Mouse (Mus musculus) layer of hippocampus, postnatal 14 days (tissue): Measurements from ENCODE around the gene Setd7. TPM values are rescaled to one million over a fixed set of nuclear protein-coding genes. Genes with fewer than 3 reads are reported as not detected.
A peak's percentile ranks its signal among the peaks of the same experiment; 100 is the strongest.
"Not testable (repeated sequence)": the region's sequence is repeated elsewhere in the genome, so short reads cannot be mapped to it uniquely, and the experiment has no call there.

Experiments used
- DNase-seq, 2 experiments: peaks; one replicate each; pipeline ENCODE4 v3.0.0; 2021 to 2022; ENCODE audit warnings: low spot score in 2 of 2, mixed read lengths in 1 of 2
- long read RNA-seq, 2 experiments: library from polyadenylated mRNA; stranded (forward); transcript quantifications; one replicate each; pipeline ENCODE4 v2.0.0; 2021
- total RNA-seq, 2 experiments: library from RNA; stranded (reverse); gene quantifications; 2 replicates each; pipeline ENCODE4 v1.2.3; 2021

Setd7 gene
- 10 to 100 TPM; 88.8 to 95.4 TPM for total RNA-seq
- long read RNA-seq, experiment 1, full-length matches to known transcripts: 1 of 34 reads
- long read RNA-seq, experiment 1, partial matches to known transcripts: 0 of 34 reads
- long read RNA-seq, experiment 1, other reads (novel, unspliced or antisense): 33 of 34 reads
- long read RNA-seq, experiment 2, full-length matches to known transcripts: 2 of 52 reads
- long read RNA-seq, experiment 2, partial matches to known transcripts: 0 of 52 reads
- long read RNA-seq, experiment 2, other reads (novel, unspliced or antisense): 50 of 52 reads

DNA sequence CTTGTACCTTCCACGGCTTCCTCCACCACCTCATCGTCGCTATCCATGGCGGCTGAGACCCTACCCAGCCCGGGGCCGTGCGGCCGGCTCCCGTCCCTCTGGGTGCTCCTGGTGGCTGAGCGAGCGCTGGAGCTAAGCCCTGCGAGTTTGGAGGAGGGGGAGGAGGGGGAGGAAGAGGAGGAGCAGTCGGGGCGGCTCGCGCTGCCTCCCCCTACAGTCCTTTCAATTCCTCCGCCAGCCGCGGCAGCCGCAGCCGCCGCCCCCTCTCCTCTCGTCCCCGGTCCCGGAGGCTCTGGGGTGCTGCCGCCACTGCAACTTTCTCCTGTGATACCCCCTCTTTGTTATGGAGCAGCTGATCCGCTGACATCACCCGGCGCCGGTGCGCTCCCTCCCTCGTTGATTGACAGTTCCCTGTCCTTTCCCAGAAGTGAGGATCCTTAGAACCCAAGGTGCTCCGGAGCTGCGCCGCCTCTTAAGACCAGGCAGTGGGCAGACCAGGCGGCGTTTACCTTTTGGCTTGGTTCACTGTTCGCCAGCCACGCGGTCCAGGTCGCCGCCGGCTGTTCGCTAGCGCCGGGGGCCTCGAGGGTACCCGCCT is at the start of gene Setd7:
Setd7 (minus strand) TSS at position 369 of the 598 bp plus-strand sequence.
- peak; percentile 76 to 78 for DNase-seq

DNA sequence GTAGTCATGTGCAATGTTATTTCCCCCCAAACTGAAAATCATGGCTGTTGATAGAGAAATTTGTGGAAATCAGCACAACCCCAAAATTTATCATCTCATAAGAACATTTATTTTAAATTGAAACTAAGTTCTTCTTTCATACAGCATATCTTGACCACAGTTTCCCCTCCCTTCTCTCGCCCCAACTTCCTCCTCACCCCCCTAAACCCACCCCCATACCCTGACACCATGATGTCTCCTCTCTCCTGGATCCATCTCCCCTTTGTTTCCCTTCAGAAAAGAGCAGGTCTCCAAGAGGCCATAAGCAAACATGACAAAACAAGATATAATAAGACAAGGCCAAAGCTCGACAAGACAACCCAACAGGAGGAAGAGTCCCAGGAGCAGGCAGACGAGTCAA is 43.8 kb upstream of the Setd7 start:
- no peak for DNase-seq

DNA sequence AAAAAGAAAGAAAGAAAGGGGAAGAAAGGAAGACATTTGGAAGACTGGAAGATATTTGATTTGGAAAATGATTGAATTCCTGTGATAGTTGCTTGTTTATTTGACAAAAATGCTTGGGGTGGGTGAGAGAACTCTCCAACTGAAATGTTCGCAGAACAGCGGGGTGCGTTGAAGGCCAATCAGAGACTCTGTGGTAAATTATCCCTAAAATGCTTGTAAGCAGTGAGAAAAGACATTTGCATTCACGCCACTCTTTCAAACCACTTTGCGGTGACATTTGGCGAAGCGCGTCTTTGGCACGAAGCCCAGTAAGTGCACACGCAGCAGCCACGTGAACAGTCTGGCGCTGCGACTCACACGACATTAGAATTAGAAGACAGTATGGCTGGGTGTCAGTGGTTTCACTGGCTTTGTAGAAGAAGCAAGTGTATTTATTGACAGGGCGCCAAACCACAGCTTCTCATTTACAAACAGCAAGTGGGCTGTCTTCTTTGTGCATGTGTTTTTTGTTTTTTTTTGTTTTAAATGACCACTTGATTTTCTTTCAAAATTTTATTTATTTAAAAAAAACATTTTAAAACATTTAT is 43.1 kb upstream of the Setd7 start:
- peak; percentile 75 to 85 for DNase-seq

DNA sequence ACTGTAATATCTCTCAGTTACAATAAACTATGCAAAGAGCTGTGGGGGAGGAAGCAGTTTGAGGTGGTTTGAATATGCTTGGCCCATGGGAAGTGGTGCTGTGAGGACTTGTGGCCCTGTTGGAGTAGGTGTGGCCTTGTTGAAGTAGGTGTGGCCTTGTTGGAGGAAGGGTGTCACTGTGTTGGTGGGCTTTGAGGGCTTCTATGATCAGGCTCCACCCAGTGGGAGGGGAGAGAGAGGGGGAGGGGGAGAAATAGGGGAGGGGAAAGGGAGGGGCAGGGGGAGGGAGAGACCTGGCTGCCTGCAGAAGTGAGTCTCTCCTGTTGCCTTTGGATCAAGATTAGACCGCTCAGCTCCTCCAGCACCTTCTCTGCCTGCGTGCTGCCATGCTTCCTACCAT is 40.8 kb upstream of the Setd7 start:
- DNase-seq: no peak

DNA sequence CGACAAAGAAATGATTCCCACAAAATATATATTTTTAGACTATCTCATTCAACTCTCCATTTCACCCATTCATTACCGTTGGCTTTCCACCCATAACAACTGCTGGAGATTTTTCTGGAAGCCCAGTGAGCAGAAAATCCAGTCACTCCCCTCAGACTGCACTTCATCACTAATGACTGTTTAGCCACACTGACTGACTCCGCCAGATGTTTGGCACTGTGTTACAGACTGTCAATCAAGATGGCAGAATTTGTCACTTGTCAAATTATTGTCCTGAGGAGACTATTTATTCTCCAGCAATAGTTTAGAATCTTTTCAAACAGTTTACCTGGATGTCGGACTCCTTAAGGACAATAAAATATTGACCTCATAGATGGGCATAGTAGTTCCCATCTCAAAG is 40.0 kb upstream of the Setd7 start:
- DNase-seq: no peak

DNA sequence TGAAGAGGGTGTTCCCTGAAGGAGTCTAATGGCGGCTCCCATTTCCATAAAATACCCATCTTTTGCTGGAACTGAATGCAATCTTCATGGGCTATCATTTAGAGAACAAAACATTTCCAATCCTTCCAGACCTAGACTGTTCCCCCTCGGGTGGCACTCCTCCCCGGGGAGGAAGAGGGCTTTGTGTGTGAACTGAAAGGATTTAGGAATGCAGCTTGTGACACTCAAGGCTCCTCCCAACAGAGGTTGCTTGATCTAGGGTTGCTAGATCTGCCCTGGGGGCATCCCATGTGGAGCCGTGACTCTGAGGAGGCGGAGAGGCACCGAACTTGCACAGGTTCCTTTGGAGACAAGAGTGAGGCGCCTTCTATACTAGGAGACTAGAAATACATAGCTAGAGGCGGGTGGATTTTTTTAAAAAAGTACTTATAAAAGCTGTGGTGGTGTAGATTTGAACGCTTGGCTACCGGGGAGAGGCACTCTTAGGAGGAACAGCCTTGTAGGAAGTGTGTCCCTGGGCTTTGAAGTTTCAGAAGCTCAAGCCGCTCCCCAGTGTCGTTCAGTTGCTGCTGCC is 38.5 kb upstream of the Setd7 start:
- no peak for DNase-seq

DNA sequence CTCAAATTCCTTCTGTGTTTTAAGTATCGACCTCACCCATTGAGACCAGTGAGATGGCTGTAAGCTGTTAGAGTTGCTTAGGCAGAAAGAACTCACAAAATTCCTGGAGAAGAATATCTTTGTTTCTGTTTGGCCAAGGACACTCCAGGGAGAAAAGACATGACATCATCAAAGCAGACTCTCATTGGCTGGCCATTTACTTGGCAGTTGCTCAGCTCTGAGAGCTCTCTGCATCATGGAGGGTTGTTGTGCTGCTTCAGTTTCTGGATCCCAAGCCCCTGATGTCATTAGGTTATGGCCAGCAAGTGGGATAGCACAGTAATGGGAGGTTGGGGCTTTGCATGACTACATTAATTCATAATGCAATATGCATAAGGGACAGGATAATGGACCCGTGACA is 35.9 kb upstream of the Setd7 start:
- no peak for DNase-seq

DNA sequence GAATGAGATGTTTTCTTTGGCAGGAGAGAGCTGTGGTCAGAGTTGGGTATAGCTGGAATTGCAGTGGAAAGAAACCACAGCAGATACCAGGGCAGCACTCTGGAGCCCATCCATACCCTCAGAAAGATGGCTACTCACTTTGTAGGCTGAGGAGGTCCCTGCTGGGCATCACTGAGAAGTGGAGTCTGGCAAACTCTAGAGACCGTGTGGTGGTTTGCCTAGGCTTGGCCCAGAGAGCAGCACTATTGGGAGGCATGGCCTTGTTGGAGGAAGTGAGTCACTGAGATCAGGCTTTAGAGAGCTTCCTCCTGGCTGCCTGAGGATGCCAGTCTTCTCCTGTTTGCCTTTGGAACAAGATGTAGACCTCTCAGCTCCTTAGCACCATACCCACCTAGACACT is 32.8 kb upstream of the Setd7 start:
- no peak for DNase-seq

DNA sequence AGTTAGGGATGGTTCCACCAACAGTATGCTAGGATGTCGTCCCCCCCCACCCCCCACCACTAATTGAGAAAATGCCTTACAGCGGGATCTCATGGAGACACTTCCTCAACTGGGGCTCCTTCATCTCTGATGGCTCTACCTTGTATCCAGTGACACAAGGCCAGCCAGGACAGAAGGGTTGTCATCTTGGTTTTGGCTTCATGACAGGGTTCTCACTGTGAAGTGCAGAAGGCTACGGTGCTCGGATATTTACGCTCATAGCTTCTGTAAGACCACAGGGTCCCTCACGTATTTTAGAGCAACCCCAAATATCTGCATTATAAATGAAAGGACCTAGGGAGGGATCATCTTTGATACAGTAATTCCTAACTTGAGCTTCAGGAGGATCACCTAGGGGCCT is 30.9 kb upstream of the Setd7 start:
- DNase-seq: no peak

DNA sequence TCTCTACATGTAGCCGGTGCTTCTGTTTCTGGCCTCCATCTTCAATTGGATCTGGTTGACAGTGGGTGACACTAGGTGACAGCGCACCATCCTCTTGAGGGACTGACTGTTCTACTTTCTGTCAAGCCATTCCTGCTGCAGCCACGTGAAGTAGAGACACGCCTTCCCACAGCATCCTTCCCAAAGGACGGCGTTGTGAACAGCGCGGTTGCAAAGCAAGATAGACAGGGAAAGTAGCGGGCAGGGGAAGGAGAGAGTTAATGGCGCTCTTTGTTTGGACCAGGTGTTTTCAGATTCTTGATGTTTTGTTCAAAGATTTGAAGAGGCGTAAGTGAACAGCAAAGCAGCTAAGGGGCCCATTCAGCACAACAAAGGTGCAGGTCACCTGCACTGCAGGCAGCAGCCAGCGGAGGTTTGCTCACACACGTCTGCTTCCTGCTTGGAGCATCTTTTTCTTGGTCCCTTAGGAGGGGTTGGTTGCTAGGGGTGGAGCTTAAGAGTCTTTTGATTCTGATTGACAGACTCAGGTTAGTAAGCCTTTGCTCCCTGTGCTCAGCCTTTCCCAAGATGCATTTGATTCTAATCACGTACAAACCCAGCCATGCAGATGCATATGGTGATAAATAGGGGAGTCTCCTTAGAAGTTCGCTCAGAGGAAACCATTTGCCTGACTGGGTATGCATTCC is 29.7 kb upstream of the Setd7 start:
- no peak for DNase-seq

DNA sequence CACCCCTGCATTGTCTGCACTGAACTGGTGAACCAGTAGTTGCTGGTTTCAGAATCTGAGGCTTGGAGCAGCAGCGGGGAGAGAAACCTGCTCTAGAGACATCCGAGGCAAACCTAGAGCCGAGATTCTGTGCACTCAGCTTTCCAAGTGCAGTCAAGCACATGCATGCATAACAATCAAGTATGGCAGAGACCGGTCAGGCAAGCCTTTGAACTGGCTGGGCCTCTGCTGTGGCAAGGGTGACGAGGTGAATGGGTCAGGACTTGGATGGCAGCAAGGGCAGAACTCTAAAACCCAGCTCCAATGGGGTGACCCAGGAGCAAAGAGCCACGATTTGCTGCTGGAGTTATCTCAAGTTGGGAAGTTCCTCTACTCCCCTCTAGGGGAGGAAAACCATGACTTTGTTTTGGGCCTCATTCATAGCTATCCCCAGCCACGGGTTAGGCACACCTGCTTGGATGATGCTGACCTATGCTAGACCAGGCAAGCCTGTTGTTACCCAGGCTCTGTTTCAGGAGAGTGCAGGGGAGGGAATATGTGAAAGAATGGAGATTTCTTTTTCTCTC is 27.1 kb upstream of the Setd7 start:
- DNase-seq: no peak

DNA sequence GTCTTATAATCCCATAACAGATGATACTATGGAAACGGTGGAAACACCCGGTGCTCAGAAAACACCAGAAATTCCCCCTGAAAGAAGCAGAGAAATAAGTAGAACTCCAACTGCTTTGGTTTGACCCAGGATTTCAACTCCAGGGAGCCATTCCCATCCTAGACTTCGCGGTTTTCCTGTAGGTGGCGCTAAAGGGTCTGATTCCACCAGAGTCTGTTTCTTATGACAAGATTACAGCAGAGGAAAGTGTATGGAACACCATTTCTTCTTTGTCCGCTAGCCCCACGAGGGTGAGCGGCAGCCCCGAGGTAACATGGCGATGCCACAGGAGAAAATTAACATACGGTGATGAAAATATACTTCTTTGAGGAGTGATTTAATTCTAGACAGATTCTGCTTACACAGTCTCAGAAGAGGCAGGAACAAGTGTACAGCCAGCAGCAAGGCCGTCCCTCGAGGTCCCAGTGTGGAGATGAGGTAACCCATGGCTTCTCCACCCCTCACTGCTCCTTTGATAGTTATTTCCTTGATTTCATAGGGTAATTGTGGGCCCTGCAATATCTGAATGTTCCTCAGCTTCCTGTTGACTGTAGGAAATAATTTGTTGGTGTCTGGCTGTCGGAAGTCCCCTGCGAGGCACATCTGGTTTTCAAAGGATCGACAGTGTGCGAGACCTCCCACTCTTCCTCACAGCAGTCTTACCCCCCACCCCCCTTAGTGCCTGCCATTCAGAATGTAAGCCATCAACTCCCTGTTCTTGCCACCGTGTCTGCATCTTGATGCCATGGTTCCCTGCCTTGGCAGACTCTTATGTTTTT is 23.1 kb upstream of the Setd7 start:
- DNase-seq: peak; percentile 80 to 88

DNA sequence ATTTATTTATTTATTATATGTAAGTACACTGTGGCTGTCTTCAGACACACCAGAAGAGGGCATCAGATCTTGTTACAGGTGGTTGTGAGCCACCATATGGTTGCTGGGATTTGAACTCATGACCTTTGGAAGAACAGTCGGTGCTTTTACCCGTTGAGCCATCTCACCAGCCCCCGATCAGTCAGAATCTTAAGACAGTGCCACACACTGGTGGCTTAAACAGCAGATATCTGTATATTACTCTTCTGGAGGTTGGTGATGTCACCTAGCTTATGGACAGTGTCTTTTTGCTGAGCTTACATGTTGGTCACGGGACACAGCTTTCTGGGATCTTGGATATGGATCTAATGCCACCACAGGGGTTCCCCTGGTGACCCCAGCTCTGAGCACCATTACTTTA is 18.6 kb upstream of the Setd7 start:
- not testable (repeated sequence) for DNase-seq

DNA sequence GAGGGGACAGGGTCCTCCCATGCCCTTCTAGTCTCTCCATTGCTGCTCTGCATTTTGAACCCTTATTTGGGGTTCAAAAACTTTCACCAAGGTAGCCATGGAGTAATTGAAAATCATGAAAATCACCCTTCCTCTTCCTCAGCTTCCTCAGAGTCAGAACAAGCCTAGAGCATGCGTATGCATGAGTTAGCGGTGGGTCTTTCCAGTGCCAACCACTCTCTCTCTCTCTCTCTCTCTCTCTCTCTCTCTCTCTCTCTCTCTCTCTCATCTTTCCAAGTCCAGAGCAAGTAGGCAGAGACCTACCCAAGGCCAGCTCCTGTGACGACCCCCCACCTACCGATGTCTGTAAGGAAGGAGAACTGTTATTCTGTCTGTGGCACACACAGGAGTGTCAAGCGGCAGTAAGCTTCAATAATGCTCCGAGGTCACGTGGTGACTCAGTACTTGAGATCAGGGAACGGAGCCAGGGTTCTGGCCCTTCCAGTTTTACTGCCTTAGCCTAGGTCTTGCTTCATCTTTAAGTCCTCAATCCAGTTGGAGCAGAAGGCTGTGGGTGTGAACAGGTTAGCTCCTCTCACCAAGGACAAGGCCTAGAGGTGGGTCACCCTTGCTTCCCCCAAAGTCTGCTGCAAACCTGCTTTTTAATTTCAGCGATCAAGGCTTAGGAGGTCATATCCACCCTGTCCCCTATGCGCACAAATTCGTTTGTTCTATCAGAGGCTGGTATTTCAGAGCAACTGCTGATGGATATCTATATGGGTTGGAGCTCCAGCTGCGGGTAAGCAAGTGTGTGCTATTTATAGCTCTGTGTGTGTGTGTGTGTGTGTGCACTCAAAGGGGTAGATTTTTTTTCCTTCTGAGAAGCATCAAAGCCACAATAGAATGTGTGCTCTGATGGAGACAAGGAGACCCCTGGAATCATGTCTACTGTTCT is 17.4 kb upstream of the Setd7 start:
- DNase-seq: no peak

DNA sequence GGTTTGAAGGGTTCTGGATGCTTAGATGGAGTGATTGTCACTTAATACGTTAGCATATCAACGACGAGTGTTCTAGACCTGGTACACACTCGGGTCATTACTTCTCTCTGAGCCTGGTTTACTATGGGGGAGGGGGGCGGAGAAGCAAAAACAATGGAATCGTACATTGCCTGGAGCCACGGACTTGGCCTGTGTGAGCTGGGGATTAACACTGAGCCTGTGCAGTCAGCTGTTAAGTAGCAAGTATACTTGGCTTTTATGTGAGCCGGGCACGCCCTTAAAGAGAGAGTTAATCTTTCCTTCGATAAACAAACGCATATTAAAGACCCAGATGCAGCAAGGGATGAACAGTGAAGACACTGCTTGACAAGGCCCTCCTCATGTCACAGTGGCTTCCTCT is 16.7 kb upstream of the Setd7 start:
- DNase-seq: no peak

DNA sequence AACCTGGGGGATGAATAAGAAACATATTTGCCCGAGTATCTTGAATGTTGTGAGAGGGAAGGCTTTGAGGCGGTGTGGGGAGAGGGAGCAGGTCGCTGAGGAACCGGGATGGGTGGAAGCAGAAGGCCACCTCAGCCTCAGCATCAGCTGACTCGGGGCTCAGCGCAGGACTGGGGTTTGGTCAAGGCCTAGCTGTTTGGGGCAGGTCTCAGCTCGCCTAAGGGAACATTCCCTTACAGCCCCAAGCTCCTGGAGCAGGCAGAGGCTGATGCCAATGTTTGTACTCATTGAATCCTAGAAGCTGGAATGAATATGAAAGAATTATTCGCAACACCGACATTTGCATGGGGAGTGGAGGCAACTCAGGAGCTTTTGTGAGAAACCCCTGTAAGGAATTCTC is 13.2 kb upstream of the Setd7 start:
- no peak for DNase-seq

DNA sequence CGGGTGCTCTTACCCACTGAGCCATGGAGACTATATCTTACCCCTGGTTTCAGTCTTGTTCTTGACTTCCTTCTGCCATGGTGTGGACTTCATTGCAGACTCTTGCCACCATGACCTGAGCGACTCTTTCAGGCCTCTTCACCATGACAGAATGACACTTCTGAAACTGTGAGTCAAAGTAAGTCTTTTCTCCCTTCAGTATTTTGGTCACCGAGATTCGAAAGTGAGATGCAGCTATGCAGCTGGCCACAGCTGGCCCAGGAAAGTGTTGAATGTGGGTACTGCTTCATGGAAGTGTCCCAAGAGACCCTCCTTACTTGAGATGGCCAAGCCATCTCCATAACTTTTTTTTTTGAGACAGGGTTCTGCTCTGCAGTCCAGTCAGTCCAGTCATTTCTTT is 9.5 kb upstream of the Setd7 start:
- no peak for DNase-seq

DNA sequence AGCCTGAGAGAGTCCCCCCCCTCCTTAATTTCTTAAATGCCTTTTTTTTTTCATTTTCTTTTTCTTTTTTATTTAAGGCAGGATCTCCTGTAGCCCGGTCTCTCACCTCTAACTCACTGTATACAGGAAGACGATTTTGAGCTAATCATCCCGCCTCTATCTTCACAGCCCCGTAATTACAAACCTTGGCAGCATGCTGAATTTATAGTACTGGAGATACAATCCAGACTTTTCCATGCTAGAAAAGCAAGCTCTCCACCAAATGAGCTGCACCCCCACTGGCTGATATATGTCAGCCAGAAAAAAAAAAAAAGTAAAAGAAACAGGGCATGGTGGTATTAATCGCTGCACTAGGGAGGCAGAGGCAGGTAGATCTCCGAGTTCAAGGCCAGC is 1.3 kb upstream of the Setd7 start:
- no peak for DNase-seq

DNA sequence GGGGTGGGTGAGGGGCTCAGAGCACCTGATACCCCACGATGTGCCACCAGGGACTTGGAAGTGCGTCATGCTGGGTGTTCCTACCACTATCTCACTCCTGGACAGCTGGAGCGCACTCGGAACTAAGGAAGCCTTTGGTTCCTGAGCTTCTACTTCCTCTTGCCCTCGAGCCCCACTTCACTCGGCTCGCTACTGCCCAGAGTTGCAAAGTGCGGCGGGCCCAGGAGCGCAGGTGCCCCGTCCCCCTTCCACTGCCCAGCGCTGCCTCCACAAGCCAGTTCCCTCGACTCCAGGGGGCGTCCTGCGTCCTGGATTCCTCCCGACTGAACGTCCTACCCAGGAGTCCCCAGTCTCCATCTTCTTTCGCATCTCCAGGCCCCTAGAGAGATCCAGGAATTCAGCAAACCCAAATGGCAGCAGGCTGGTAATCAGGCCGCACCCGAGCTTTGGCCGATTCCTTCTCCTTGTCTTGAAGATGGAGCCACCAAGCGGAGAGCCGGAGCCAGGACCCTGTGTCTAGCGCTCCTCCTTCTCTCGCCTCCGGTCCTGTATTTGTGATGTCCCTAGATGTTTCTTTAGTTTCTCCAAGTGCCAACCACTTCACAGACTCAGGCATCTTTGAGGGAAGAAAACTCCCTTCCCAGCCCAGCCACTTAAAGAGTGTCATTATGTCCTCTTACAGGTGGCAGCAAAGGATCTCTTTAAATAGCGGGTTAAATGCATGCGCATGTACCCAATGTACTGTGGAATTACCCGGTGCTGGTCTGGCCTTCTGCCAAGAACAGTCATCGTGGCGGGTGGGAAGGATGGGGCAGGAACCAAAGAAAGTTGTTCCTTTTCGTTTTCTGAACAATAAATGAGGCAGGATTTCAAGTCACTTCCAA is 672 bp upstream of the Setd7 start:
- peak in 1 of 2 experiments; percentile 50 for DNase-seq
